Mouse (Mus musculus): Measurements from ENCODE around the gene 4933424G06Rik. TPM values are rescaled to one million over a fixed set of nuclear protein-coding genes. Genes with fewer than 3 reads are reported as not detected.

4933424G06Rik gene
- not detected in 4 replicates for total RNA-seq (2023; ENCODE audit: inconsistent age)

GRCm38 (mm10) chr1:36709854-36710280 is at the start of gene 4933424G06Rik:
TSS of gene 4933424G06Rik (plus strand) at chr1:36710149.

GRCm38 (mm10) chr1:36682620-36683355 is 27.2 kb upstream of the 4933424G06Rik start, which contains the start of gene Fam178b:
TSS of gene Fam178b (minus strand) at chr1:36683183.

GRCm38 (mm10) chr1:36691271-36692155 is 18.4 kb upstream of the 4933424G06Rik start, which contains the start of gene Cox5b:
TSS of gene Cox5b (plus strand) at chr1:36691449.

GRCm38 (mm10) chr1:36714311-36714710 is 4.4 kb downstream of the 4933424G06Rik start, which contains the start of gene Actr1b:
TSS of gene Actr1b (minus strand) at chr1:36714422.

GRCm38 (mm10) chr1:36761568-36761967 is 51.6 kb downstream of the 4933424G06Rik start, which contains the start of gene Zap70:
TSS of gene Zap70 (plus strand) at chr1:36761798.

Other genes starting within 250 kb of the 4933424G06Rik start
- 22.1 to 27.2 TPM (median 23.3 TPM) in 4 replicates for gene Cnnm4, start 238.5 kb upstream of the 4933424G06Rik start, total RNA-seq (2023; ENCODE audit: inconsistent age)
- 26.6 to 32.0 TPM (median 28.4 TPM) in 4 replicates for gene Cnnm3, start 198.3 kb upstream of the 4933424G06Rik start, total RNA-seq (2023; ENCODE audit: inconsistent age)
- gene Ankrd23, start 173.3 kb upstream of the 4933424G06Rik start, total RNA-seq (2023; ENCODE audit: inconsistent age) = 19.6 to 24.1 TPM (median 20.9 TPM) in 4 replicates
- gene Gm42417, start 170.7 kb upstream of the 4933424G06Rik start, total RNA-seq (2023; ENCODE audit: inconsistent age) = not detected in 4 replicates
- gene Ankrd39, start 162.7 kb upstream of the 4933424G06Rik start, total RNA-seq (2023; ENCODE audit: inconsistent age) = 18.0 to 21.8 TPM (median 19.2 TPM) in 4 replicates
- gene Sema4c, start 151.8 kb upstream of the 4933424G06Rik start, total RNA-seq (2023; ENCODE audit: inconsistent age) = 0.93 TPM in 1 of 4 replicates, not detected in the others
- gene Fam178b, start 27.0 kb upstream of the 4933424G06Rik start, total RNA-seq (2023; ENCODE audit: inconsistent age) = not detected in 4 replicates
- gene Cox5b, start 18.7 kb upstream of the 4933424G06Rik start, total RNA-seq (2023; ENCODE audit: inconsistent age) = 208 to 240 TPM (median 226 TPM) in 4 replicates
- gene Actr1b, start 4.3 kb downstream of the 4933424G06Rik start, total RNA-seq (2023; ENCODE audit: inconsistent age) = 82.6 to 96.9 TPM (median 86.7 TPM) in 4 replicates
- gene Zap70, start 51.6 kb downstream of the 4933424G06Rik start, total RNA-seq (2023; ENCODE audit: inconsistent age) = 3.2 to 5.7 TPM (median 4.0 TPM) in 4 replicates
- 79.8 to 83.2 TPM (median 81.8 TPM) in 4 replicates for gene Tmem131, start 233.5 kb downstream of the 4933424G06Rik start, total RNA-seq (2023; ENCODE audit: inconsistent age)

Data from B cell, adult (primary cell).